Mouse (Mus musculus): ENCODE measurements around the gene Pmvk.

- TF ChIP-seq CTCF (IDR thresholded peaks at IDR 0.05; ENCODE audit: borderline replicate concordance, insufficient read depth, low read depth, low read length) (no peak), POLR2A (IDR thresholded peaks at IDR 0.05; ENCODE audit: borderline replicate concordance, insufficient read depth, low read length) (no peak)
These were observed 27.9 kb downstream of the Pmvk start for GRCm38 (mm10) chr3:89482249-89482648.
